Mouse (Mus musculus) R1 (cell line): ENCODE measurements around the gene Hoxc6.

Experiments
- DNase-seq: peaks from one replicate; pipeline ENCODE4 v3.0.0-alpha.2; 2018; ENCODE audit warnings: low read depth, low spot score

Gene Hoxc6

GRCm38 (mm10) chr15:103011928-103012486 lies 13.9 kb downstream of the Hoxc6 start:
- DNase-seq, result peak; percentile 40

GRCm38 (mm10) chr15:103013238-103013984 lies 15.4 kb downstream of the Hoxc6 start:
- peak; percentile 70 for DNase-seq

- DNase-seq, result peak; percentile 68
Observed at GRCm38 (mm10) chr15:103014166-103015008, 16.3 kb downstream of the Hoxc6 start.

GRCm38 (mm10) chr15:103015009-103015399 lies 16.9 kb downstream of the Hoxc6 start:
- DNase-seq, result peak; percentile 53

- DNase-seq, result peak; percentile 53
Observed at GRCm38 (mm10) chr15:103015406-103016166, 17.5 kb downstream of the Hoxc6 start.

- no peak for DNase-seq
Observed at GRCm38 (mm10) chr15:103018636-103019035, 20.6 kb downstream of the Hoxc6 start, which contains the start of gene Hoxc4. Hoxc4 (plus strand) TSS chr15:103018934.

GRCm38 (mm10) chr15:103020899-103021418 lies 22.9 kb downstream of the Hoxc6 start:
- DNase-seq, result no peak

GRCm38 (mm10) chr15:103021544-103021943 lies 23.5 kb downstream of the Hoxc6 start:
- DNase-seq, result no peak

GRCm38 (mm10) chr15:103024131-103024530 lies 26.1 kb downstream of the Hoxc6 start:
- no peak for DNase-seq

- peak; percentile 53 for DNase-seq
Observed at GRCm38 (mm10) chr15:103027266-103028235, 29.5 kb downstream of the Hoxc6 start.

GRCm38 (mm10) chr15:103028916-103029512 lies 31.0 kb downstream of the Hoxc6 start:
- no peak for DNase-seq

- no peak for DNase-seq
Observed at GRCm38 (mm10) chr15:103030142-103030541, 32.1 kb downstream of the Hoxc6 start.

- DNase-seq, result no peak
Observed at GRCm38 (mm10) chr15:103032167-103032566, 34.1 kb downstream of the Hoxc6 start.

- DNase-seq, result no peak
Observed at GRCm38 (mm10) chr15:103032646-103033575, 34.9 kb downstream of the Hoxc6 start.

GRCm38 (mm10) chr15:103034043-103034806 lies 36.2 kb downstream of the Hoxc6 start:
- peak; percentile 60 for DNase-seq

GRCm38 (mm10) chr15:103034807-103035547 lies 36.9 kb downstream of the Hoxc6 start:
- DNase-seq, result peak; percentile 48

- DNase-seq, result no peak
Observed at GRCm38 (mm10) chr15:103035548-103035881, 37.5 kb downstream of the Hoxc6 start.
